Mouse (Mus musculus) ovary, postnatal 10 days (tissue): ENCODE data around the gene Psma1.
A peak's percentile ranks its signal among the peaks of the same experiment; 100 is the strongest.

Source experiments
- DNase-seq: peaks from one replicate; pipeline ENCODE4 v3.0.0; 2022; ENCODE audit warnings: low spot score

Psma1 gene

GRCm38 (mm10) chr7:114276005-114276752 lies at the start of gene Psma1:
TSS of gene Psma1 (minus strand) at chr7:114276118.
- peak; percentile 85 for DNase-seq

- DNase-seq, result no peak
Measured at GRCm38 (mm10) chr7:114323527-114323926, 47.6 kb upstream of the Psma1 start.

GRCm38 (mm10) chr7:114322531-114323441 lies 46.9 kb upstream of the Psma1 start:
- no peak for DNase-seq

GRCm38 (mm10) chr7:114321694-114322372 lies 45.9 kb upstream of the Psma1 start:
- DNase-seq, result no peak

GRCm38 (mm10) chr7:114317896-114318295 lies 42.0 kb upstream of the Psma1 start:
- DNase-seq, result no peak

- no peak for DNase-seq
Measured at GRCm38 (mm10) chr7:114317389-114317792, 41.5 kb upstream of the Psma1 start.

- no peak for DNase-seq
Measured at GRCm38 (mm10) chr7:114316361-114316871, 40.5 kb upstream of the Psma1 start.

GRCm38 (mm10) chr7:114311209-114311608 lies 35.3 kb upstream of the Psma1 start:
- no peak for DNase-seq

- no peak for DNase-seq
Measured at GRCm38 (mm10) chr7:114309020-114309419, 33.1 kb upstream of the Psma1 start.

- no peak for DNase-seq
Measured at GRCm38 (mm10) chr7:114301293-114301782, 25.4 kb upstream of the Psma1 start.

- DNase-seq, result no peak
Measured at GRCm38 (mm10) chr7:114300782-114301181, 24.9 kb upstream of the Psma1 start.

GRCm38 (mm10) chr7:114299247-114299646 lies 23.3 kb upstream of the Psma1 start:
- no peak for DNase-seq

GRCm38 (mm10) chr7:114294698-114295097 lies 18.8 kb upstream of the Psma1 start:
- DNase-seq, result no peak

GRCm38 (mm10) chr7:114293903-114294302 lies 18.0 kb upstream of the Psma1 start:
- no peak for DNase-seq

GRCm38 (mm10) chr7:114292501-114292971 lies 16.6 kb upstream of the Psma1 start:
- peak; percentile 32 for DNase-seq

- no peak for DNase-seq
Measured at GRCm38 (mm10) chr7:114291461-114292335, 15.8 kb upstream of the Psma1 start.

GRCm38 (mm10) chr7:114290078-114290506 lies 14.2 kb upstream of the Psma1 start:
- no peak for DNase-seq

- DNase-seq, result no peak
Measured at GRCm38 (mm10) chr7:114284296-114284910, 8.5 kb upstream of the Psma1 start.

- DNase-seq, result no peak
Measured at GRCm38 (mm10) chr7:114283006-114283405, 7.1 kb upstream of the Psma1 start.

GRCm38 (mm10) chr7:114281671-114282070 lies 5.8 kb upstream of the Psma1 start:
- DNase-seq, result no peak
